Mouse (Mus musculus) naive thymus-derived CD4-positive, alpha-beta T cell, adult 2 months (primary cell): Measurements from ENCODE around the gene Gm16381.
"Not testable (repeated sequence)": the region's sequence is repeated elsewhere in the genome, so short reads cannot be mapped to it uniquely, and the experiment has no call there.

ENCODE experiments used
- DNase-seq: peaks from one replicate; pipeline ENCODE4 v3.0.0-alpha.2; 2011; ENCODE audit warnings: low read depth

Gene Gm16381

GRCm38 (mm10) chr12:87644520-87644919 is at the start of gene Gm16381:
Gm16381 (minus strand) TSS chr12:87644620.
- DNase-seq = not testable (repeated sequence)

- not testable (repeated sequence) for DNase-seq
These were observed 8.7 kb upstream of the Gm16381 start for GRCm38 (mm10) chr12:87652916-87653703.

GRCm38 (mm10) chr12:87618569-87618968 is 25.9 kb downstream of the Gm16381 start, which contains the start of gene Gm4027:
Gm4027 (plus strand) TSS chr12:87618869.
- DNase-seq = not testable (repeated sequence)

- not testable (repeated sequence) for DNase-seq
These were observed 42.0 kb downstream of the Gm16381 start, which contains the start of gene Oog1 for GRCm38 (mm10) chr12:87602388-87602787. Oog1 (plus strand) TSS chr12:87602688.

GRCm38 (mm10) chr12:87601388-87601787 is 43.0 kb downstream of the Gm16381 start:
- not testable (repeated sequence) for DNase-seq
